Mouse (Mus musculus): Measurements from ENCODE around the gene Tulp1. TPM values are rescaled to one million over a fixed set of nuclear protein-coding genes. Genes with fewer than 3 reads are reported as not detected.
A peak's percentile ranks its signal among the peaks of the same experiment; 100 is the strongest.

The Tulp1 gene
- polyA plus RNA-seq, 1 experiment, result not detected

GRCm38 (mm10) chr17:28394051-28394765, 29.2 kb upstream of the Tulp1 start:
- no peak overlapping the region for H3K27ac ChIP-seq (ENCODE audit: insufficient read depth, low read depth, low read length)
- H3K4me3 ChIP-seq (ENCODE audit: insufficient read depth, low read length), result no peak overlapping the region
- TF ChIP-seq CTCF (IDR thresholded peaks at IDR 0.05; ENCODE audit: low read depth, low read length) (no peak), POLR2A (IDR thresholded peaks at IDR 0.05; ENCODE audit: borderline replicate concordance, low read depth, low read length) (no peak)
- 0 out of 2 replicates have a peak, but pooled peaks cover 3% of the 10 kb centered on the region for H3K4me1 ChIP-seq (ENCODE audit: control insufficient read depth, insufficient read depth, low read length)

GRCm38 (mm10) chr17:28391568-28392432, 26.8 kb upstream of the Tulp1 start:
- Histone ChIP-seq H3K4me3 (ENCODE audit: insufficient read depth, low read length) (no peak overlapping the region), H3K27ac (ENCODE audit: insufficient read depth, low read depth, low read length) (no peak overlapping the region), H3K4me1 (ENCODE audit: control insufficient read depth, insufficient read depth, low read length) (0 out of 2 replicates have a peak, but pooled peaks cover 3% of the 10 kb centered on the region)
- TF ChIP-seq POLR2A (IDR thresholded peaks at IDR 0.05; ENCODE audit: borderline replicate concordance, low read depth, low read length) (no peak), CTCF (IDR thresholded peaks at IDR 0.05; ENCODE audit: low read depth, low read length) (no peak)

GRCm38 (mm10) chr17:28388534-28388933, 23.5 kb upstream of the Tulp1 start:
- no peak overlapping the region for H3K4me3 ChIP-seq (ENCODE audit: insufficient read depth, low read length)
- no peak overlapping the region for H3K27ac ChIP-seq (ENCODE audit: insufficient read depth, low read depth, low read length)
- H3K4me1 ChIP-seq (ENCODE audit: control insufficient read depth, insufficient read depth, low read length), result 0 out of 2 replicates have a peak, but pooled peaks cover 3% of the 10 kb centered on the region
- no peak for TF ChIP-seq CTCF (IDR thresholded peaks at IDR 0.05; ENCODE audit: low read depth, low read length)
- TF ChIP-seq POLR2A (IDR thresholded peaks at IDR 0.05; ENCODE audit: borderline replicate concordance, low read depth, low read length), result no peak

- TF ChIP-seq CTCF (IDR thresholded peaks at IDR 0.05; ENCODE audit: low read depth, low read length) (peak; percentile 79), POLR2A (IDR thresholded peaks at IDR 0.05; ENCODE audit: borderline replicate concordance, low read depth, low read length) (no peak)
- Histone ChIP-seq H3K4me1 (ENCODE audit: control insufficient read depth, insufficient read depth, low read length) (no peaks in the 10 kb centered on the region), H3K4me3 (ENCODE audit: insufficient read depth, low read length) (no peak overlapping the region), H3K27ac (ENCODE audit: insufficient read depth, low read depth, low read length) (no peak overlapping the region)
These were observed 21.3 kb upstream of the Tulp1 start for GRCm38 (mm10) chr17:28386150-28386905.

GRCm38 (mm10) chr17:28384298-28384697, 19.3 kb upstream of the Tulp1 start:
- Histone ChIP-seq H3K4me1 (ENCODE audit: control insufficient read depth, insufficient read depth, low read length) (no peaks in the 10 kb centered on the region), H3K27ac (ENCODE audit: insufficient read depth, low read depth, low read length) (no peak overlapping the region)
- TF ChIP-seq POLR2A (IDR thresholded peaks at IDR 0.05; ENCODE audit: borderline replicate concordance, low read depth, low read length) (no peak), CTCF (IDR thresholded peaks at IDR 0.05; ENCODE audit: low read depth, low read length) (no peak)

GRCm38 (mm10) chr17:28380255-28380654, 15.2 kb upstream of the Tulp1 start:
- H3K4me1 ChIP-seq (ENCODE audit: control insufficient read depth, insufficient read depth, low read length), result no peaks in the 10 kb centered on the region
- TF ChIP-seq POLR2A (IDR thresholded peaks at IDR 0.05; ENCODE audit: borderline replicate concordance, low read depth, low read length), result no peak
- TF ChIP-seq CTCF (IDR thresholded peaks at IDR 0.05; ENCODE audit: low read depth, low read length), result no peak
- no peak overlapping the region for H3K4me3 ChIP-seq (ENCODE audit: insufficient read depth, low read length)
- no peak overlapping the region for H3K27ac ChIP-seq (ENCODE audit: insufficient read depth, low read depth, low read length)

More at GRCm38 (mm10) chr17:28384298-28384697, 19.3 kb upstream of the Tulp1 start:
- no peak overlapping the region for H3K4me3 ChIP-seq (ENCODE audit: insufficient read depth, low read length)

GRCm38 (mm10) chr17:28375592-28376061, 10.6 kb upstream of the Tulp1 start:
- TF ChIP-seq CTCF (IDR thresholded peaks at IDR 0.05; ENCODE audit: low read depth, low read length) (no peak), POLR2A (IDR thresholded peaks at IDR 0.05; ENCODE audit: borderline replicate concordance, low read depth, low read length) (no peak)

GRCm38 (mm10) chr17:28374494-28374893, 9.5 kb upstream of the Tulp1 start:
- Histone ChIP-seq H3K4me1 (ENCODE audit: control insufficient read depth, insufficient read depth, low read length) (no peaks in the 10 kb centered on the region), H3K27ac (ENCODE audit: insufficient read depth, low read depth, low read length) (no peak overlapping the region), H3K4me3 (ENCODE audit: insufficient read depth, low read length) (no peak overlapping the region)
- TF ChIP-seq CTCF (IDR thresholded peaks at IDR 0.05; ENCODE audit: low read depth, low read length) (no peak), POLR2A (IDR thresholded peaks at IDR 0.05; ENCODE audit: borderline replicate concordance, low read depth, low read length) (no peak)

More at GRCm38 (mm10) chr17:28375592-28376061, 10.6 kb upstream of the Tulp1 start:
- no peaks in the 10 kb centered on the region for H3K4me1 ChIP-seq (ENCODE audit: control insufficient read depth, insufficient read depth, low read length)
- no peak overlapping the region for H3K27ac ChIP-seq (ENCODE audit: insufficient read depth, low read depth, low read length)
- no peak overlapping the region for H3K4me3 ChIP-seq (ENCODE audit: insufficient read depth, low read length)

GRCm38 (mm10) chr17:28373821-28374220, 8.8 kb upstream of the Tulp1 start:
- Histone ChIP-seq H3K4me3 (ENCODE audit: insufficient read depth, low read length) (no peak overlapping the region), H3K4me1 (ENCODE audit: control insufficient read depth, insufficient read depth, low read length) (no peaks in the 10 kb centered on the region), H3K27ac (ENCODE audit: insufficient read depth, low read depth, low read length) (no peak overlapping the region)
- TF ChIP-seq POLR2A (IDR thresholded peaks at IDR 0.05; ENCODE audit: borderline replicate concordance, low read depth, low read length) (no peak), CTCF (IDR thresholded peaks at IDR 0.05; ENCODE audit: low read depth, low read length) (peak; percentile 56)

All from bone marrow macrophage, adult 2 months (primary cell).